Mouse (Mus musculus) CH12.LX (cell line): ENCODE results near the gene Rab21. TPM values are rescaled to one million over a fixed set of nuclear protein-coding genes. Genes with fewer than 3 reads are reported as not detected.
A peak's percentile ranks its signal among the peaks of the same experiment; 100 is the strongest.
"Not testable (repeated sequence)": the region's sequence is repeated elsewhere in the genome, so short reads cannot be mapped to it uniquely, and the experiment has no call there.

ENCODE experiments used
- DNase-seq: peaks from one replicate; pipeline ENCODE4 v3.0.0-alpha.2; 2013; ENCODE audit errors: extremely low read depth
- H3K27ac ChIP-seq: 2 replicates; pipeline ENCODE4 v1.5.1; 2012; ENCODE audit warnings: low read depth, mild to moderate bottlenecking, control low read depth, moderate library complexity; ENCODE audit not compliant: insufficient read depth
- H3K27me3 ChIP-seq: replicated peaks from 2 replicates; pipeline ENCODE3; 2012; ENCODE audit warnings: inconsistent platforms
- H3K36me3 ChIP-seq, 2 experiments: replicated peaks in 1 of 2; 2 replicates each; pipeline versions ENCODE3 to v1.6.1; 2012; ENCODE audit warnings: inconsistent platforms in 1 of 2, low read length in 1 of 2, mild to moderate bottlenecking in 1 of 2, mixed read lengths in 1 of 2, moderate library complexity in 1 of 2; ENCODE audit not compliant: control insufficient read depth in 1 of 2, insufficient read depth in 1 of 2
- H3K4me1 ChIP-seq, 2 experiments: 2 replicates each; pipeline ENCODE4 v1.6.1; 2012; ENCODE audit warnings: inconsistent platforms in 1 of 2, moderate library complexity in 1 of 2; ENCODE audit not compliant: insufficient read depth in 2 of 2, control insufficient read depth in 1 of 2
- H3K4me2 ChIP-seq: 2 replicates; pipeline ENCODE4 v1.6.1; 2012; ENCODE audit warnings: low read depth, mild to moderate bottlenecking, control low read depth; ENCODE audit not compliant: poor library complexity, insufficient read depth, severe bottlenecking
- H3K4me3 ChIP-seq, 3 experiments: fragments of 150-350 bp in 1 of 3; sonication (generic) in 1 of 3; replicated peaks in 1 of 3; 2 replicates each; pipeline versions ENCODE3 to v1.5.1; 2011 to 2012; ENCODE audit warnings: low read depth in 2 of 3, low read length in 2 of 3, mild to moderate bottlenecking in 2 of 3, moderate library complexity in 2 of 3, control low read depth in 1 of 3, improper control_type of control experiment in 1 of 3, inconsistent platforms in 1 of 3, mixed read lengths in 1 of 3; ENCODE audit not compliant: poor library complexity in 1 of 3
- H3K79me2 ChIP-seq: replicated peaks from 2 replicates; pipeline ENCODE4 v1.6.1; 2012; ENCODE audit warnings: mild to moderate bottlenecking, moderate library complexity; ENCODE audit not compliant: control insufficient read depth, poor library complexity, insufficient read depth, severe bottlenecking; ENCODE audit errors: extremely low read depth
- H3K9ac ChIP-seq: 2 replicates; pipeline ENCODE4 v1.6.1; 2012; ENCODE audit warnings: low read depth, mild to moderate bottlenecking, control low read depth, moderate library complexity; ENCODE audit not compliant: insufficient read depth
- H3K9me3 ChIP-seq: replicated peaks from 2 replicates; pipeline ENCODE3; 2012; ENCODE audit warnings: low read length, inconsistent platforms, mixed read lengths
- BHLHE40 ChIP-seq: IDR thresholded peaks from 2 replicates; pipeline ENCODE4 v1.6.1; 2011; ENCODE audit warnings: mild to moderate bottlenecking, low read depth, low read length, improper control_type of control experiment
- CHD1 ChIP-seq: IDR thresholded peaks from 2 replicates; pipeline ENCODE4 v1.6.1; 2012; ENCODE audit warnings: low read depth, low read length, improper control_type of control experiment, inconsistent platforms
- CHD2 ChIP-seq: IDR thresholded peaks from 2 replicates; pipeline ENCODE4 v1.6.1; 2011; ENCODE audit warnings: low read length, improper control_type of control experiment
- CTCF ChIP-seq, 2 experiments: IDR thresholded peaks in 1 of 2; conservative IDR thresholded peaks in 1 of 2; 2 replicates each; pipeline ENCODE4 v1.5.1; 2011 to 2012; ENCODE audit warnings: low read depth in 2 of 2, low read length in 2 of 2, improper control_type of control experiment in 1 of 2, inconsistent platforms in 1 of 2, mild to moderate bottlenecking in 1 of 2, moderate library complexity in 1 of 2
- E2F4 ChIP-seq: IDR thresholded peaks from 2 replicates; pipeline ENCODE4 v1.6.1; 2011; ENCODE audit warnings: low read depth, low read length, improper control_type of control experiment; ENCODE audit not compliant: insufficient replicate concordance
- ELF1 ChIP-seq: IDR thresholded peaks from 2 replicates; pipeline ENCODE4 v1.6.1; 2014; ENCODE audit warnings: low read depth, mild to moderate bottlenecking, inconsistent platforms, low read length, improper control_type of control experiment
- ETS1 ChIP-seq: conservative IDR thresholded peaks from 2 replicates; pipeline ENCODE4 v1.6.1; 2012; ENCODE audit warnings: low read depth, mild to moderate bottlenecking, inconsistent platforms, low read length, improper control_type of control experiment, moderate library complexity
- GABPA ChIP-seq: IDR thresholded peaks from 2 replicates; pipeline ENCODE4 v1.6.1; 2012; ENCODE audit warnings: low read depth, low read length, improper control_type of control experiment, inconsistent platforms; ENCODE audit not compliant: insufficient replicate concordance
- JUN ChIP-seq: IDR thresholded peaks from 2 replicates; pipeline ENCODE4 v1.6.1; 2011; ENCODE audit warnings: low read depth, mild to moderate bottlenecking, low read length, improper control_type of control experiment, moderate library complexity; ENCODE audit not compliant: insufficient read depth
- JUND ChIP-seq: conservative IDR thresholded peaks from 2 replicates; pipeline ENCODE4 v1.6.1; 2011; ENCODE audit warnings: low read depth, low read length, improper control_type of control experiment
- KAT2A ChIP-seq: IDR thresholded peaks from 2 replicates; pipeline ENCODE4 v1.6.1; 2012; ENCODE audit warnings: low read length, improper control_type of control experiment, inconsistent platforms; ENCODE audit not compliant: insufficient replicate concordance
- MAX ChIP-seq: IDR thresholded peaks from 2 replicates; pipeline ENCODE4 v1.6.1; 2011; ENCODE audit warnings: low read length, improper control_type of control experiment
- MAZ ChIP-seq: IDR thresholded peaks from 2 replicates; pipeline ENCODE4 v1.6.1; 2012; ENCODE audit warnings: low read depth, mild to moderate bottlenecking, inconsistent platforms, low read length, improper control_type of control experiment, moderate library complexity
- MEF2A ChIP-seq: IDR thresholded peaks from 2 replicates; pipeline ENCODE4 v1.6.1; 2014; ENCODE audit warnings: low read depth, mild to moderate bottlenecking, inconsistent platforms, low read length, improper control_type of control experiment, borderline replicate concordance
- MXI1 ChIP-seq: IDR thresholded peaks from 2 replicates; pipeline ENCODE4 v1.6.1; 2011; ENCODE audit warnings: mild to moderate bottlenecking, low read depth, low read length, improper control_type of control experiment
- NELFE ChIP-seq: IDR thresholded peaks from 2 replicates; pipeline ENCODE4 v1.6.1; 2011; ENCODE audit warnings: low read depth, low read length, improper control_type of control experiment
- NRF1 ChIP-seq: IDR thresholded peaks from 2 replicates; pipeline ENCODE4 v1.6.1; 2014; ENCODE audit warnings: low read depth, mild to moderate bottlenecking, inconsistent platforms, low read length, improper control_type of control experiment, moderate library complexity
- PAX5 ChIP-seq: IDR thresholded peaks from 2 replicates; pipeline ENCODE4 v1.6.1; 2012; ENCODE audit warnings: low read length, inconsistent platforms, mixed read lengths
- POLR2A ChIP-seq: IDR thresholded peaks from 2 replicates; pipeline ENCODE4 v1.6.1; 2011; ENCODE audit warnings: low read depth, mild to moderate bottlenecking, improper control_type of control experiment, low read length
- POLR2AphosphoS2 ChIP-seq: IDR thresholded peaks from 2 replicates; pipeline ENCODE4 v1.6.1; 2011; ENCODE audit warnings: low read depth, low read length, improper control_type of control experiment
- RAD21 ChIP-seq: IDR thresholded peaks from 2 replicates; pipeline ENCODE4 v1.6.1; 2011; ENCODE audit warnings: low read depth, mild to moderate bottlenecking, low read length, improper control_type of control experiment, moderate library complexity
- RCOR1 ChIP-seq: conservative IDR thresholded peaks from 2 replicates; pipeline ENCODE4 v1.6.1; 2012; ENCODE audit warnings: low read depth, mild to moderate bottlenecking, inconsistent platforms, low read length, improper control_type of control experiment
- SIN3A ChIP-seq: IDR thresholded peaks from 2 replicates; pipeline ENCODE4 v1.6.1; 2012; ENCODE audit warnings: low read length, improper control_type of control experiment, inconsistent platforms
- SMC3 ChIP-seq: IDR thresholded peaks from 2 replicates; pipeline ENCODE4 v1.6.1; 2011; ENCODE audit warnings: low read depth, low read length, improper control_type of control experiment
- TCF12 ChIP-seq: IDR thresholded peaks from 2 replicates; pipeline ENCODE4 v1.6.1; 2014; ENCODE audit warnings: low read depth, mild to moderate bottlenecking, inconsistent platforms, low read length, improper control_type of control experiment
- UBTF ChIP-seq: IDR thresholded peaks from 2 replicates; pipeline ENCODE4 v1.6.1; 2012; ENCODE audit warnings: low read depth, mild to moderate bottlenecking, inconsistent platforms, low read length, improper control_type of control experiment, moderate library complexity
- USF1 ChIP-seq: IDR thresholded peaks from 2 replicates; pipeline ENCODE4 v1.6.1; 2014; ENCODE audit warnings: low read depth, mild to moderate bottlenecking, inconsistent platforms, low read length, improper control_type of control experiment
- USF2 ChIP-seq: conservative IDR thresholded peaks from 2 replicates; pipeline ENCODE4 v1.6.1; 2011; ENCODE audit warnings: low read depth, low read length, improper control_type of control experiment
- ZC3H11A ChIP-seq: IDR thresholded peaks from 2 replicates; pipeline ENCODE4 v1.6.1; 2012; ENCODE audit warnings: low read depth, mild to moderate bottlenecking, inconsistent platforms, low read length, improper control_type of control experiment
- ZKSCAN1 ChIP-seq: IDR thresholded peaks from 2 replicates; pipeline ENCODE4 v1.6.1; 2012; ENCODE audit warnings: low read depth, inconsistent platforms, low read length, improper control_type of control experiment, borderline replicate concordance
- ZMIZ1 ChIP-seq: IDR thresholded peaks from 2 replicates; pipeline ENCODE4 v1.6.1; 2012; ENCODE audit warnings: low read depth, mild to moderate bottlenecking, inconsistent platforms, low read length, improper control_type of control experiment
- ZNF384 ChIP-seq: IDR thresholded peaks from 2 replicates; pipeline ENCODE4 v1.6.1; 2012; ENCODE audit warnings: low read depth, low read length, improper control_type of control experiment, inconsistent platforms
- dilution Hi-C: fragments of 300-500 bp; cut with MboI; formaldehyde crosslinking; loops from 2 replicates; pipeline ENCODE4 v1.14.3; 2020; ENCODE audit warnings: low sequenced_read_pairs; ENCODE audit not compliant: extremely low pct_unique_long_range_greater_than_20kb, extremely low pct_ligation_motif_present
- in situ Hi-C: fragments of 300-500 bp; cut with MboI; formaldehyde crosslinking; loops from 3 replicates; pipeline ENCODE4 v1.14.3; 2019; ENCODE audit warnings: low sequenced_read_pairs, low pct_ligation_motif_present, low pct_unique_long_range_greater_than_20kb, mixed read lengths
- polyA plus RNA-seq: library from polyadenylated mRNA; unstranded; fragments of >175 nt; gene quantifications from 2 replicates; pipeline ENCODE4 v1.2.1, GENCODE M21; 2012; ENCODE audit warnings: low read depth; ENCODE audit not compliant: insufficient read length
- total RNA-seq, 2 experiments: library from RNA; depleted of rRNA; stranded (reverse); fragments of 300-350 nt in 1 of 2; fragments of >200 nt in 1 of 2; gene quantifications; 2 replicates each; pipeline ENCODE4 v1.2.3; 2012 to 2014

Gene Rab21
- total and polyA plus RNA-seq, 3 experiments, result 55.6 to 58.4 (median 57.4) TPM

- DNase-seq, H3K4me2 ChIP-seq, H3K79me2 ChIP-seq, H3K27ac ChIP-seq, H3K9me3 ChIP-seq, H3K27me3 ChIP-seq, H3K36me3 ChIP-seq, H3K4me3 ChIP-seq, dilution Hi-C loops, H3K9ac ChIP-seq: not testable (repeated sequence)
- in situ Hi-C loops, result loop anchor here (10.0 kb wide), 1 partner anchor 296 kb away; no protein-coding TSS in a partner anchor
- peaks cover 4 to 36% of the 10 kb centered on the region in 2 experiments for H3K4me1 ChIP-seq
- TF ChIP-seq ZNF384 (peak; percentile 70), CTCF (conservative IDR thresholded peaks at IDR 0.05 in 1 of 2, IDR thresholded peaks at IDR 0.05 in 1 of 2; ENCODE audit: low read depth in 2 of 2, low read length in 2 of 2) (peak in 1 of 2 experiments; percentile 22; a peak in 2 of 4 replicates)
These were observed 3.0 kb upstream of the Rab21 start for GRCm38 (mm10) chr10:115318388-115318787.

- Histone ChIP-seq H3K27ac (peak overlapping the region; percentile 97), H3K27me3 (no peaks in the 10 kb centered on the region), H3K4me3 (peak overlapping the region; percentile 67 to 86 (median 84)), H3K9me3 (no peaks in the 10 kb centered on the region), H3K79me2 (peaks cover 28% of the 10 kb centered on the region), H3K36me3 (peaks cover 0 to 15% of the 10 kb centered on the region in 2 experiments), H3K4me2 (peak overlapping the region; percentile 73; the same call in 1 of the 2 replicates), H3K4me1 (peaks cover 6 to 28% of the 10 kb centered on the region in 2 experiments), H3K9ac (peak overlapping the region; percentile 87)
- dilution Hi-C loops (no loop called here), in situ Hi-C loops (loop anchor here (10.0 kb wide), 1 partner anchor 298 kb away; no protein-coding TSS in a partner anchor)
- peak; percentile 54 for DNase-seq
- TF ChIP-seq ZKSCAN1 (no peak), SMC3 (no peak), USF1 (no peak), ZNF384 (no peak), CHD1 (peak; percentile 1; the same call in 1 of the 2 replicates), POLR2AphosphoS2 (no peak), NRF1 (peak; percentile 79), POLR2A (no peak; the same call in 1 of the 2 replicates), MAZ (0 out of 2 replicates have a peak, but pooled peaks have one; percentile 29), USF2 (no peak), RAD21 (no peak), MAX (peak; percentile 33; the same call in 1 of the 2 replicates), PAX5 (no peak), MXI1 (0 out of 2 replicates have a peak, but pooled peaks have one; percentile 44), ZMIZ1 (no peak), SIN3A (0 out of 2 replicates have a peak, but pooled peaks have one; percentile 28), ETS1 (0 out of 2 replicates have a peak, but pooled peaks have one; percentile 18), CHD2 (no peak), NELFE (peak; percentile 42), GABPA (no peak), E2F4 (no peak), UBTF (no peak), KAT2A (no peak), TCF12 (0 out of 2 replicates have a peak, but pooled peaks have one; percentile 14), JUND (no peak), ZC3H11A (no peak), RCOR1 (no peak), BHLHE40 (no peak), ELF1 (no peak), JUN (no peak), MEF2A (no peak)
These were observed 919 bp upstream of the Rab21 start for GRCm38 (mm10) chr10:115316313-115316712.
